Comparison of ENCODE assay signal across 12 mouse cellular contexts in genomic region chr3:87169402-87170015, GRCm38 (mm10). TPM values are rescaled to one million over a fixed set of nuclear protein-coding genes. Genes with fewer than 3 reads are reported as not detected.
DNase-seq lines count a peak whose midpoint lies in the region; ATAC-seq and TF ChIP-seq lines count a peak whose summit lies in the region.
"Had no signal": no experiment of that assay in that cellular context is flagged by ENCODE, and none has a peak within 500 bp of the region (broad histone marks: within the 10 kb centered on the region; RNA-seq: fewer than 3 reads in every experiment).

No protein-coding gene starts in this region.

- no peak for ATAC-seq in lung, embryonic 14.5 days (ENCODE audit: insufficient read depth)
- ATAC-seq in lung, postnatal 0 days = no peak
- ATAC-seq in liver, embryonic 14.5 days (ENCODE audit: insufficient read depth) = peak; percentile 82
- ATAC-seq in neural tube, embryonic 13.5 days (ENCODE audit: low read depth) = no peak
- ATAC-seq: inflammation-experienced regulatory T-cells, adult 6 months had no signal

- H3K4me2 ChIP-seq in lung, embryonic 14.5 days = peak overlapping the region; percentile 25; the same call in 1 of the 2 replicates
- H3K4me2 ChIP-seq in lung, postnatal 0 days (replicated peaks; ENCODE audit: low read depth, low read length) = no peak overlapping the region
- H3K4me2 ChIP-seq in liver, embryonic 14.5 days (ENCODE audit: low read depth) = no peak overlapping the region
- H3K4me2 ChIP-seq in neural tube, embryonic 13.5 days = peak overlapping the region; percentile 78

- H3K9ac ChIP-seq in lung, embryonic 14.5 days = no peak overlapping the region; the same call in 1 of the 2 replicates
- no peak overlapping the region for H3K9ac ChIP-seq in lung, postnatal 0 days (replicated peaks; ENCODE audit: low read depth)
- no peak overlapping the region for H3K9ac ChIP-seq in liver, embryonic 14.5 days (replicated peaks)
- peak overlapping the region; percentile 28; the same call in 1 of the 2 replicates for H3K9ac ChIP-seq in neural tube, embryonic 13.5 days

- 34% methylated on average over 5 of the region's 5 CpGs for WGBS in lung, embryonic 14.5 days
- WGBS in lung, postnatal 0 days = 60% methylated on average over 5 of the region's 5 CpGs
- WGBS in liver, embryonic 14.5 days (ENCODE audit: insufficient replicate concordance) = 14% methylated on average over 5 of the region's 5 CpGs
- WGBS in neural tube, embryonic 13.5 days = 64% methylated on average over 5 of the region's 5 CpGs

- peaks cover 15% of the 10 kb centered on the region for H3K36me3 ChIP-seq in lung, embryonic 14.5 days (ENCODE audit: insufficient read depth)
- no peaks in the 10 kb centered on the region for H3K36me3 ChIP-seq in lung, postnatal 0 days (ENCODE audit: insufficient read depth, low read length)
- H3K36me3 ChIP-seq in liver, embryonic 14.5 days (replicated peaks; ENCODE audit: control insufficient read depth, insufficient read depth, low read depth) = no peaks in the 10 kb centered on the region
- no peaks in the 10 kb centered on the region for H3K36me3 ChIP-seq in neural tube, embryonic 13.5 days

- no peak overlapping the region for H3K4me3 ChIP-seq in lung, embryonic 14.5 days (ENCODE audit: low read depth, low read length)
- no peak overlapping the region for H3K4me3 ChIP-seq in lung, postnatal 0 days (ENCODE audit: low read depth, low read length)
- H3K4me3 ChIP-seq in liver, embryonic 14.5 days (ENCODE audit: insufficient read depth in 1 of 2, low read depth in 2 of 2, low read length in 2 of 2) = no peak overlapping the region
- H3K4me3 ChIP-seq in neural tube, embryonic 13.5 days = no peak overlapping the region

- no peak for TF ChIP-seq CTCF in lung, embryonic 14.5 days (IDR thresholded peaks at IDR 0.05; ENCODE audit: low read depth)
- no peak for TF ChIP-seq CTCF in lung, postnatal 0 days (IDR thresholded peaks at IDR 0.05)
- TF ChIP-seq CTCF in liver, embryonic 14.5 days (IDR thresholded peaks at IDR 0.05; ENCODE audit: low read depth) = no peak

- peak; percentile 1 to 5 for DNase-seq in frontal cortex, postnatal 10 days (ENCODE audit: low spot score in 2 of 2)
- DNase-seq in frontal cortex, postnatal 36 days (ENCODE audit: low spot score in 2 of 2) = no peak
- DNase-seq in lung, embryonic 14.5 days = no peak
- DNase-seq in lung, postnatal 0 days (ENCODE audit: low spot score) = no peak
- no peak for DNase-seq in liver, embryonic 14.5 days (ENCODE audit: low read depth in 3 of 3, low spot score in 3 of 3)
- no peak for DNase-seq in layer of hippocampus, adult 11-12 months (ENCODE audit: low spot score)
- no peak for DNase-seq in adrenal gland, adult 18-20 months (ENCODE audit: low spot score in 2 of 2)
- DNase-seq: layer of hippocampus, adult 9-11 months; retina, postnatal 1 day had no signal

- peak overlapping the region; percentile 30; the same call in 1 of the 2 replicates for H3K27ac ChIP-seq in lung, embryonic 14.5 days (ENCODE audit: low read depth)
- H3K27ac ChIP-seq in lung, postnatal 0 days (ENCODE audit: low read length) = no peak overlapping the region
- H3K27ac ChIP-seq in liver, embryonic 14.5 days = no peak overlapping the region
- H3K27ac ChIP-seq in neural tube, embryonic 13.5 days (replicated peaks) = no peak overlapping the region; the same call in 1 of the 2 replicates

- TF ChIP-seq EP300 in lung, postnatal 0 days (IDR thresholded peaks at IDR 0.05) = no peak
- no peak; the same call in 1 of the 2 replicates for TF ChIP-seq EP300 in liver, embryonic 14.5 days (IDR thresholded peaks at IDR 0.05; ENCODE audit: low read depth)

- no peaks in the 10 kb centered on the region for H3K27me3 ChIP-seq in lung, embryonic 14.5 days (ENCODE audit: insufficient read depth, low read length)
- no peaks in the 10 kb centered on the region for H3K27me3 ChIP-seq in lung, postnatal 0 days (replicated peaks; ENCODE audit: insufficient read depth, low read length)
- H3K27me3 ChIP-seq in liver, embryonic 14.5 days (ENCODE audit: control insufficient read depth, insufficient read depth, low read length) = peaks cover 17% of the 10 kb centered on the region
- no peaks in the 10 kb centered on the region for H3K27me3 ChIP-seq in neural tube, embryonic 13.5 days

- H3K9me3 ChIP-seq in lung, embryonic 14.5 days (ENCODE audit: low read depth, low read length) = no peaks in the 10 kb centered on the region
- H3K9me3 ChIP-seq in lung, postnatal 0 days (ENCODE audit: low read length) = no peaks in the 10 kb centered on the region
- no peaks in the 10 kb centered on the region for H3K9me3 ChIP-seq in liver, embryonic 14.5 days (ENCODE audit: control insufficient read depth, low read length)
- no peaks in the 10 kb centered on the region for H3K9me3 ChIP-seq in neural tube, embryonic 13.5 days

- H3K4me1 ChIP-seq in lung, embryonic 14.5 days (ENCODE audit: insufficient read depth) = peaks cover 36% of the 10 kb centered on the region
- H3K4me1 ChIP-seq in lung, postnatal 0 days (ENCODE audit: insufficient read depth, low read depth, low read length) = peaks cover 22% of the 10 kb centered on the region
- H3K4me1 ChIP-seq in liver, embryonic 14.5 days (replicated peaks; ENCODE audit: control insufficient read depth in 2 of 2, insufficient read depth in 2 of 2, low read length in 1 of 2) = peaks cover 0 to 7% of the 10 kb centered on the region in 2 experiments; a peak in 2 of 4 replicates
- H3K4me1 ChIP-seq in neural tube, embryonic 13.5 days (replicated peaks) = peaks cover 96% of the 10 kb centered on the region

RNA-seq across cellular contexts. Expression of gene Kirrel, which starts 5.0 kb away (rescaled TPM):
- polyA plus RNA-seq in lung, embryonic 14.5 days (2014; fragmentation: Nextera tagmentation; extraction: Ambion mirVana) = 12.7 and 12.8 TPM in 2 replicates
- 3.5 TPM in 2 replicates for polyA plus RNA-seq in lung, postnatal 0 days (2015; fragmentation: Nextera tagmentation; extraction: Ambion mirVana)
- polyA plus RNA-seq in liver, embryonic 14.5 days (2012; rRNA removed) = 0.79 TPM in 2 replicates
- polyA plus RNA-seq in liver, embryonic 14.5 days (2014; fragmentation: Nextera tagmentation; extraction: Ambion mirVana) = 0.30 and 0.37 TPM in 2 replicates
- polyA plus RNA-seq in neural tube, embryonic 13.5 days (2015; fragmentation: Nextera tagmentation; extraction: Ambion mirVana) = 9.8 and 10.4 TPM in 2 replicates
- total RNA-seq in adrenal gland, adult 18-20 months (2021) = 10 to 100 TPM; 11.6 to 13.8 TPM
- total RNA-seq: MEL had no signal
- polyA plus RNA-seq: inflammation-experienced regulatory T-cells, adult 6 months had no signal

Comparison
In these comparisons a context has a peak if more than half of its experiments do, and no peak if none do; other contexts are left out.
1. DNase-seq: peak in frontal cortex, postnatal 10 days (2 of 2); none in frontal cortex, postnatal 36 days (0 of 2), lung, embryonic 14.5 days (single experiment), lung, postnatal 0 days (single experiment), liver, embryonic 14.5 days (0 of 3), layer of hippocampus, adult 11-12 months (single experiment) and adrenal gland, adult 18-20 months (0 of 2).
2. H3K4me2 ChIP-seq: peak in lung, embryonic 14.5 days (single experiment) and neural tube, embryonic 13.5 days (single experiment); none in lung, postnatal 0 days (single experiment) and liver, embryonic 14.5 days (single experiment).